Mouse (Mus musculus) heart, adult 2 months (tissue): ENCODE data around the gene Pde8a. TPM values are rescaled to one million over a fixed set of nuclear protein-coding genes. Genes with fewer than 3 reads are reported as not detected.

ENCODE experiments used
- DNase-seq, 2 experiments: peaks; one replicate each; pipeline ENCODE4 v3.0.0; 2021
- H3K27ac ChIP-seq: fragments of 200-600 bp; 2 replicates; pipeline ENCODE4 v1.8.1; 2022
- H3K27me3 ChIP-seq: fragments of 200-500 bp; 2 replicates; pipeline ENCODE4 v1.6.1; 2012; ENCODE audit warnings: mild to moderate bottlenecking, low read length, inconsistent platforms, mixed read lengths; ENCODE audit not compliant: control insufficient read depth, insufficient read depth
- H3K36me3 ChIP-seq: fragments of 200-500 bp; 2 replicates; pipeline ENCODE4 v1.6.1; 2012; ENCODE audit warnings: low read length, inconsistent platforms; ENCODE audit not compliant: control insufficient read depth, insufficient read depth
- H3K4me1 ChIP-seq: fragments of 200-500 bp; 2 replicates; pipeline ENCODE4 v1.6.1; 2011; ENCODE audit warnings: low read length; ENCODE audit not compliant: control insufficient read depth, insufficient read depth
- H3K4me3 ChIP-seq: fragments of 200-600 bp; 2 replicates; pipeline ENCODE4 v1.8.1; 2022
- H3K79me2 ChIP-seq: fragments of 200-500 bp; replicated peaks from 2 replicates; pipeline ENCODE4 v1.6.1; 2012; ENCODE audit warnings: mild to moderate bottlenecking, inconsistent platforms, low read length, moderate library complexity, mixed read lengths; ENCODE audit not compliant: control insufficient read depth, insufficient read depth
- H3K9ac ChIP-seq: fragments of 200-500 bp; 2 replicates; pipeline ENCODE4 v1.6.1; 2012; ENCODE audit warnings: low read depth, mild to moderate bottlenecking, control low read depth, inconsistent platforms, low read length, mixed read lengths
- CTCF ChIP-seq: fragments of 200-600 bp; IDR thresholded peaks from 2 replicates; pipeline ENCODE4 v1.8.1; 2022; ENCODE audit warnings: antibody characterized with exemption, mild to moderate bottlenecking, moderate library complexity
- EP300 ChIP-seq: fragments of 200-500 bp; IDR thresholded peaks from 2 replicates; pipeline ENCODE4 v1.6.1; 2011; ENCODE audit warnings: low read depth, low read length, control low read depth; ENCODE audit not compliant: insufficient read depth
- POLR2A ChIP-seq: fragments of 200-500 bp; IDR thresholded peaks from 2 replicates; pipeline ENCODE4 v1.6.1; 2011; ENCODE audit warnings: mild to moderate bottlenecking, low read depth, low read length, control low read depth; ENCODE audit not compliant: insufficient read depth
- WGBS: fragments of 180-500 bp; shearing (Covaris S2); methylation state at CpG from one replicate; pipeline ENCODE4 v1.1.7; 2018; 5-methylcytosine and 5-hydroxymethylcytosine counted together
- intact Hi-C: fragments of 180-260 bp; cut with DNase I; formaldehyde crosslinking; loops from one replicate; pipeline ENCODE4 v1.15.1; 2025
- polyA plus RNA-seq: library from polyadenylated mRNA; depleted of rRNA; stranded (reverse); fragments of >200 nt; gene quantifications from 2 replicates; pipeline ENCODE4 v1.2.3, GENCODE M21; 2012
- total RNA-seq, 2 experiments: library from RNA; stranded (reverse); gene quantifications; 2 replicates each; pipeline ENCODE4 v1.2.3; 2021

Pde8a gene
- total and polyA plus RNA-seq, 3 experiments, result 7.8 to 13.0 (median 12.2) TPM

- TF ChIP-seq POLR2A (no peak), EP300 (no peak), CTCF (no peak)
- Histone ChIP-seq H3K9ac (no peak overlapping the region), H3K36me3 (no peaks in the 10 kb centered on the region), H3K27ac (no peak overlapping the region), H3K27me3 (no peaks in the 10 kb centered on the region), H3K79me2 (no peaks in the 10 kb centered on the region), H3K4me3 (no peak overlapping the region), H3K4me1 (no peaks in the 10 kb centered on the region)
- intact Hi-C loops, result no loop called here
- DNase-seq, result no peak
- WGBS, result 92% methylated on average over 12 of the region's 12 CpGs
Observed at GRCm38 (mm10) chr7:81326043-81326442, 112.6 kb downstream of the Pde8a start.

- Histone ChIP-seq H3K27ac (no peak overlapping the region), H3K4me3 (no peak overlapping the region), H3K9ac (no peak overlapping the region), H3K79me2 (no peaks in the 10 kb centered on the region), H3K36me3 (no peaks in the 10 kb centered on the region), H3K4me1 (no peaks in the 10 kb centered on the region), H3K27me3 (no peaks in the 10 kb centered on the region)
- WGBS, result 78% methylated on average over 6 of the region's 6 CpGs
- DNase-seq, result no peak
- no peak for TF ChIP-seq POLR2A
- TF ChIP-seq EP300, result no peak
- TF ChIP-seq CTCF, result no peak
- intact Hi-C loops, result no loop called here
Observed at GRCm38 (mm10) chr7:81326859-81327258, 113.5 kb downstream of the Pde8a start.

- H3K9ac ChIP-seq, result no peak overlapping the region
- H3K79me2 ChIP-seq, result no peaks in the 10 kb centered on the region
- intact Hi-C loops, result no loop called here
- no peak overlapping the region for H3K27ac ChIP-seq
- TF ChIP-seq POLR2A, result no peak
- no peak for TF ChIP-seq CTCF
- no peak for TF ChIP-seq EP300
- WGBS, result 59% methylated on average over 10 of the region's 10 CpGs
- no peaks in the 10 kb centered on the region for H3K4me1 ChIP-seq
- H3K4me3 ChIP-seq, result no peak overlapping the region
- DNase-seq, result no peak
- no peaks in the 10 kb centered on the region for H3K27me3 ChIP-seq
- H3K36me3 ChIP-seq, result no peaks in the 10 kb centered on the region
Observed at GRCm38 (mm10) chr7:81327661-81328060, 114.3 kb downstream of the Pde8a start.

GRCm38 (mm10) chr7:81330767-81331166 is 117.4 kb downstream of the Pde8a start:
- intact Hi-C loops, result no loop called here
- no peak overlapping the region for H3K27ac ChIP-seq
- H3K79me2 ChIP-seq, result no peaks in the 10 kb centered on the region
- DNase-seq, result no peak
- H3K4me3 ChIP-seq, result no peak overlapping the region
- H3K36me3 ChIP-seq, result no peaks in the 10 kb centered on the region
- no peak overlapping the region for H3K9ac ChIP-seq
- H3K27me3 ChIP-seq, result no peaks in the 10 kb centered on the region
- TF ChIP-seq EP300 (no peak), POLR2A (no peak), CTCF (no peak)
- H3K4me1 ChIP-seq, result no peaks in the 10 kb centered on the region
- 41% methylated on average over 3 of the region's 3 CpGs for WGBS

GRCm38 (mm10) chr7:81331851-81332250 is 118.5 kb downstream of the Pde8a start:
- Histone ChIP-seq H3K4me1 (no peaks in the 10 kb centered on the region), H3K9ac (no peak overlapping the region), H3K27ac (no peak overlapping the region), H3K4me3 (no peak overlapping the region), H3K36me3 (no peaks in the 10 kb centered on the region), H3K79me2 (no peaks in the 10 kb centered on the region), H3K27me3 (no peaks in the 10 kb centered on the region)
- intact Hi-C loops, result no loop called here
- no peak for DNase-seq
- WGBS, result 76% methylated on average over 7 of the region's 7 CpGs
- TF ChIP-seq EP300, result no peak
- no peak for TF ChIP-seq CTCF
- no peak for TF ChIP-seq POLR2A

- DNase-seq, result peak in 1 of 2 experiments; percentile 48
- WGBS, result 51% methylated on average over 18 of the region's 18 CpGs
- no peaks in the 10 kb centered on the region for H3K36me3 ChIP-seq
- intact Hi-C loops, result loop anchor here (1.0 kb wide), 3 partner anchors 127 to 174 kb away; no protein-coding TSS in a partner anchor
- H3K79me2 ChIP-seq, result no peaks in the 10 kb centered on the region
- 0 out of 2 replicates have a peak overlapping the region, but pooled peaks have one; percentile 18 for H3K9ac ChIP-seq
- H3K27me3 ChIP-seq, result no peaks in the 10 kb centered on the region
- peak overlapping the region; percentile 61 for H3K27ac ChIP-seq
- no peak for TF ChIP-seq POLR2A
- peak; percentile 42; the same call in 1 of the 2 replicates for TF ChIP-seq EP300
- TF ChIP-seq CTCF, result peak; percentile 34
- no peak overlapping the region for H3K4me3 ChIP-seq
- no peaks in the 10 kb centered on the region for H3K4me1 ChIP-seq
Observed at GRCm38 (mm10) chr7:81335705-81336431, 122.5 kb downstream of the Pde8a start.
